Mouse (Mus musculus) intestine, embryonic 14.5 days (tissue): ENCODE measurements around the gene Fam83e. TPM values are rescaled to one million over a fixed set of nuclear protein-coding genes. Genes with fewer than 3 reads are reported as not detected.

Experiments
- ATAC-seq: fragments of 200-750 bp; cut with Nextera tagmentation; replicated peaks from 2 replicates; pipeline ENCODE4 v1.8.0; 2017; ENCODE audit warnings: low read depth, moderate number of reproducible peaks, moderate TSS enrichment, moderate library complexity; ENCODE audit not compliant: low FRiP score, low TSS enrichment
- DNase-seq: peaks from one replicate; pipeline ENCODE4 v3.0.0-alpha.2; 2018; ENCODE audit warnings: low spot score
- H3K27ac ChIP-seq: fragments of 300-500 bp; sonication (generic); 2 replicates; pipeline ENCODE4 v1.5.1; 2014; ENCODE audit warnings: low read depth, mild to moderate bottlenecking, control low read depth
- H3K27me3 ChIP-seq: fragments of 300-500 bp; sonication (generic); replicated peaks from 2 replicates; pipeline ENCODE4 v1.6.1; 2014; ENCODE audit warnings: low read length, control low read depth; ENCODE audit not compliant: control insufficient read depth, insufficient read depth
- H3K36me3 ChIP-seq: fragments of 300-500 bp; sonication (generic); 2 replicates; pipeline ENCODE4 v1.6.1; 2014; ENCODE audit warnings: low read length, control low read depth; ENCODE audit not compliant: control insufficient read depth, insufficient read depth
- H3K4me1 ChIP-seq: fragments of 300-500 bp; sonication (generic); replicated peaks from 2 replicates; pipeline ENCODE4 v1.6.1; 2014; ENCODE audit warnings: low read length, control low read depth, mixed read lengths; ENCODE audit not compliant: control insufficient read depth, insufficient read depth
- H3K4me2 ChIP-seq: fragments of 300-500 bp; sonication (generic); 2 replicates; pipeline ENCODE4 v1.6.1; 2014; ENCODE audit warnings: low read length
- H3K4me3 ChIP-seq: fragments of 300-500 bp; sonication (generic); 2 replicates; pipeline ENCODE4 v1.5.1; 2014; ENCODE audit warnings: low read depth, low read length, control low read depth, mixed read lengths
- H3K9ac ChIP-seq: fragments of 300-500 bp; sonication (generic); 2 replicates; pipeline ENCODE4 v1.6.1; 2014; ENCODE audit warnings: mild to moderate bottlenecking, low read length
- H3K9me3 ChIP-seq: fragments of 300-500 bp; sonication (generic); 2 replicates; pipeline ENCODE4 v1.6.1; 2016; ENCODE audit warnings: low read length, control low read depth; ENCODE audit not compliant: control insufficient read depth
- WGBS: fragments of 180-500 bp; shearing (Covaris S2); extraction: QIAGEN DNeasy Blood & Tissue Kit; methylation state at CpG from one replicate; pipeline ENCODE4 v1.1.7; 2014; 5-methylcytosine and 5-hydroxymethylcytosine counted together
- polyA plus RNA-seq: library from polyadenylated mRNA; unstranded; fragments of >200 nt; fragmentation: Nextera tagmentation; extraction: Ambion mirVana; gene quantifications from 2 replicates; pipeline ENCODE4 v1.2.1, GENCODE M21; 2014

Fam83e gene
- polyA plus RNA-seq, 1 experiment from 2014 or later = 5.8 TPM

DNA sequence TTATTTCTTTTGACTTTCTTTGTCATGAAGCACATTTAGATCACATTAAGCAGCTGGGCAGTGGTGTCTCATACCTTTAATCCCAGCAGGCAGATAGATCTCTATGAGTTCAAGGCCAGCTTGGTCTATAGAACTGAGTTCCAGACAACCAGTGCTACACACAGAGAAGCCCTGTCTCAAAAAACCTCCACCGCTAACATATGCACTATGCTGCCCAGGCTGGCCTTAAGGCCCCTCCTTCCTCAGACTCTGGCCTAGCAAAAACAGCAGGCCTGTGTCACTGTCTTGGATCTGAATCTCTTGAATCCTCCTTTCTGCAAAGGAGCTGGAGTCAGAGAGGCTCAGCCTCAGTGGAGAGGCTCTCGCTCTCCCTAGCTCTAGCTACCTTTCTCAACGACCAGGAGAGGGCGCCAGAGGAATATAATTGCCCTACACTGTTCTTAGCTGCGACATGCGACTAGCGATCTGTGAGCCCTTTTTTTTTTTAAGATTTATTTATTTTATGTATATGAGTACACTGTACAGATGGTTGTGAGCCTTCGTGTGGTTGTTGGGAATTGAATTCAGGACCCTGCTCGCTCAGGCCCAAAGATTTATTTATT is 18.3 kb downstream of the Fam83e start:
- no peak overlapping the region for H3K4me3 ChIP-seq
- WGBS = 8% methylated on average over 9 of the region's 9 CpGs
- 0 out of 2 replicates have a peak, but pooled peaks cover 4% of the 10 kb centered on the region for H3K4me1 ChIP-seq
- no peaks in the 10 kb centered on the region for H3K36me3 ChIP-seq
- no peak overlapping the region for H3K9ac ChIP-seq
- no peak overlapping the region for H3K27ac ChIP-seq
- H3K4me2 ChIP-seq = no peak overlapping the region
- DNase-seq = peak; percentile 93
- ATAC-seq = peak; percentile 74
- no peaks in the 10 kb centered on the region for H3K9me3 ChIP-seq
- H3K27me3 ChIP-seq = no peaks in the 10 kb centered on the region

GRCm38 (mm10) chr7:45739820-45740219 is 18.8 kb downstream of the Fam83e start:
- Histone ChIP-seq H3K27ac (no peak overlapping the region), H3K4me2 (no peak overlapping the region), H3K9ac (no peak overlapping the region), H3K27me3 (no peaks in the 10 kb centered on the region), H3K4me3 (no peak overlapping the region), H3K4me1 (0 out of 2 replicates have a peak, but pooled peaks cover 4% of the 10 kb centered on the region), H3K9me3 (no peaks in the 10 kb centered on the region), H3K36me3 (no peaks in the 10 kb centered on the region)
- 73% methylated on average over 10 of the region's 10 CpGs for WGBS
- DNase-seq (no peak), ATAC-seq (no peak)

- H3K4me3 ChIP-seq = no peak overlapping the region
- no peaks in the 10 kb centered on the region for H3K27me3 ChIP-seq
- DNase-seq (no peak), ATAC-seq (no peak)
- no peaks in the 10 kb centered on the region for H3K9me3 ChIP-seq
- H3K4me2 ChIP-seq = no peak overlapping the region
- H3K36me3 ChIP-seq = no peaks in the 10 kb centered on the region
- H3K4me1 ChIP-seq = 0 out of 2 replicates have a peak, but pooled peaks cover 4% of the 10 kb centered on the region
- 84% methylated on average over 12 of the region's 12 CpGs for WGBS
- H3K27ac ChIP-seq = no peak overlapping the region
- no peak overlapping the region for H3K9ac ChIP-seq
These were observed 20.3 kb downstream of the Fam83e start for GRCm38 (mm10) chr7:45741308-45741707.

- 0 out of 2 replicates have a peak, but pooled peaks cover 4% of the 10 kb centered on the region for H3K4me1 ChIP-seq
- no peak overlapping the region for H3K27ac ChIP-seq
- WGBS = 37% methylated on average over 11 of the region's 11 CpGs
- DNase-seq (no peak), ATAC-seq (no peak; the same call in 1 of the 2 replicates)
- no peaks in the 10 kb centered on the region for H3K9me3 ChIP-seq
- H3K9ac ChIP-seq = no peak overlapping the region
- no peaks in the 10 kb centered on the region for H3K36me3 ChIP-seq
- H3K27me3 ChIP-seq = no peaks in the 10 kb centered on the region
- peak overlapping the region; percentile 20; the same call in 1 of the 2 replicates for H3K4me3 ChIP-seq
- H3K4me2 ChIP-seq = peak overlapping the region; percentile 43
These were observed 20.8 kb downstream of the Fam83e start for GRCm38 (mm10) chr7:45741777-45742176.

DNA sequence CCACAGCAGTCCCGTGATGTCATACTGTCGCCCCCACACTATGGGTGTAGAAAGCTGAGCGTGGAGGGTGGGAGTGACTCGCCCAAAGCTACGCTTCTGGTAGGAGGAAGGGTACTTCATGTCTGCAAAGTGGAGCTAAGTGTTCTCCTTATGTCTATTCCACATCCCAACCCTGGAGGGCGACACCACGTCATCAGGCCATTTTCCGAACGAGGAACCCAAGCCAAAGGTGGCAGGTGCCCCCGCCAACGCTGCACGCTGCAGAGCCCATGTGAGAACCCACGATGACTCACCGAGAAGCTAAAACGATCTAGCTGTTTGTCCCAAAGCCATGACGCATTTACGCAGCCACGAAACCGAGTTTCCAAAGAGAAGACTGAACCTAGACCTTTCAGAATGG is 21.3 kb downstream of the Fam83e start:
- no peaks in the 10 kb centered on the region for H3K27me3 ChIP-seq
- DNase-seq (no peak), ATAC-seq (no peak; the same call in 1 of the 2 replicates)
- H3K9me3 ChIP-seq = no peaks in the 10 kb centered on the region
- H3K4me1 ChIP-seq = 0 out of 2 replicates have a peak, but pooled peaks cover 4% of the 10 kb centered on the region
- H3K27ac ChIP-seq = no peak overlapping the region
- H3K36me3 ChIP-seq = no peaks in the 10 kb centered on the region
- WGBS = 32% methylated on average over 19 of the region's 19 CpGs
- H3K9ac ChIP-seq = no peak overlapping the region
- H3K4me2 ChIP-seq = peak overlapping the region; percentile 43
- peak overlapping the region; percentile 20; the same call in 1 of the 2 replicates for H3K4me3 ChIP-seq

DNA sequence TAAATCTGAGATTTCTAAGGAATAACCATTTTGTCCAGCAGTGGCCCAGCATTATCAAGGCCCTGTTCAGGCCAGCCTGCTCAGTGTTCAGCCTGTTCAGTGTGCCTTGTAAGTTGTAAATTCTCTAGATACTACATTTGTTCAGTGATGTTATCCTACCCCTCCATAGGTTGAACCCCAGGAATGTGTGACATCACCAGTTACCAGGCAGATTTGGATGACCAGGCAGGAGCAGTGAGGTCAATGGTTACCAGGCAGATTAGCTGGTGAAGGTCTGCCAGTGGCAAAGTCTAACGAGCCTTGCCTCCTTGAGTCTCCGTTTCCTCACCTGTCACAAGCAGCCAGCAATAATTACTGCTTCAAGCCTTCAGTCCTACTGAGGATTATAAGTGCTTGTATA is 23.4 kb downstream of the Fam83e start:
- peaks cover 7% of the 10 kb centered on the region; the same call in 1 of the 2 replicates for H3K4me1 ChIP-seq
- no peak overlapping the region for H3K4me2 ChIP-seq
- H3K4me3 ChIP-seq = no peak overlapping the region
- no peaks in the 10 kb centered on the region for H3K9me3 ChIP-seq
- no peak overlapping the region for H3K27ac ChIP-seq
- ATAC-seq (peak; percentile 56), DNase-seq (peak; percentile 89)
- no peaks in the 10 kb centered on the region for H3K36me3 ChIP-seq
- H3K27me3 ChIP-seq = no peaks in the 10 kb centered on the region
- no peak overlapping the region for H3K9ac ChIP-seq
- 44% methylated on average over 2 of the region's 2 CpGs for WGBS

DNA sequence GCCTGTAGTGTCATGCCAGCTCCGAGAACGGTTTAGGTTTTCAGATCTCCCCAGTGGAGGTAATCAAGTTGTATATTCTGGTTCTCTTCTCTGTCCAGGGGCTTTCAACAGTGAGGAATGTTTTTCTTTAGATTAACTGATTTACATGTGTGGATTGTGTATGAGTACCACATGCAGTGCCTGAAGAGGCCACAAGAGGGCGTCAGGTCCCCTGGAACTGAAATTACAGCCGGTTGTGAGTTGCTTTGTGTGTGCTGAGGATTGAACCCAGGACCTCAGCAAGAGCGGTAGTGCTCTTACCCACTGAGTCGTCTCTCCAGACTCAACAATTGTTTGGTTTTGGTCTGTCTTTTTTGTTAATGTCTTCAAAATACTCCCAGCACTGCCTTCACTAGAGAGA is 25.5 kb downstream of the Fam83e start:
- Histone ChIP-seq H3K4me2 (no peak overlapping the region), H3K4me3 (no peak overlapping the region), H3K36me3 (no peaks in the 10 kb centered on the region), H3K4me1 (peaks cover 12% of the 10 kb centered on the region; the same call in 1 of the 2 replicates), H3K27ac (no peak overlapping the region), H3K9me3 (no peaks in the 10 kb centered on the region), H3K9ac (no peak overlapping the region), H3K27me3 (no peaks in the 10 kb centered on the region)
- 66% methylated on average over 6 of the region's 6 CpGs for WGBS
- no peak for ATAC-seq
- DNase-seq = no peak

- no peaks in the 10 kb centered on the region for H3K36me3 ChIP-seq
- H3K27me3 ChIP-seq = no peaks in the 10 kb centered on the region
- ATAC-seq (no peak), DNase-seq (no peak)
- H3K9me3 ChIP-seq = no peaks in the 10 kb centered on the region
- no peak overlapping the region for H3K9ac ChIP-seq
- peaks cover 8% of the 10 kb centered on the region; the same call in 1 of the 2 replicates for H3K4me1 ChIP-seq
- no peak overlapping the region for H3K27ac ChIP-seq
- WGBS = 91% methylated on average over 5 of the region's 5 CpGs
- no peak overlapping the region for H3K4me2 ChIP-seq
- H3K4me3 ChIP-seq = no peak overlapping the region
These were observed 26.4 kb downstream of the Fam83e start for GRCm38 (mm10) chr7:45747450-45747849.

- Histone ChIP-seq H3K27ac (no peak overlapping the region), H3K4me2 (no peak overlapping the region), H3K9me3 (no peaks in the 10 kb centered on the region), H3K27me3 (no peaks in the 10 kb centered on the region), H3K4me1 (peaks cover 8% of the 10 kb centered on the region; the same call in 1 of the 2 replicates), H3K36me3 (no peaks in the 10 kb centered on the region), H3K9ac (no peak overlapping the region), H3K4me3 (no peak overlapping the region)
- no peak for ATAC-seq
- no peak for DNase-seq
- WGBS = 76% methylated on average over 7 of the region's 7 CpGs
These were observed 27.1 kb downstream of the Fam83e start for GRCm38 (mm10) chr7:45748110-45748509.
